Mouse (Mus musculus): Measurements from ENCODE around the gene Gpn2. TPM values are rescaled to one million over a fixed set of nuclear protein-coding genes. Genes with fewer than 3 reads are reported as not detected.
A peak's percentile ranks its signal among the peaks of the same experiment; 100 is the strongest.

The Gpn2 gene
- polyA plus RNA-seq, 1 experiment: 22.2 TPM

GRCm38 (mm10) chr4:133598616-133599015 is 14.5 kb downstream of the Gpn2 start:
- Histone ChIP-seq H3K27me3 (ENCODE audit: control insufficient read depth, insufficient read depth, low read length, poor library complexity, severe bottlenecking) (no peaks in the 10 kb centered on the region), H3K9me3 (replicated peaks; ENCODE audit: control insufficient read depth, insufficient read depth, low read length, poor library complexity, severe bottlenecking) (no peaks in the 10 kb centered on the region), H3K4me1 (ENCODE audit: control insufficient read depth, insufficient read depth, low read length) (peaks cover 7% of the 10 kb centered on the region), H3K4me3 (ENCODE audit: low read depth, low read length) (no peak overlapping the region), H3K27ac (ENCODE audit: insufficient read depth, low read length) (peak overlapping the region; percentile 94), H3K36me3 (ENCODE audit: control insufficient read depth, insufficient read depth, low read length, poor library complexity, severe bottlenecking) (no peaks in the 10 kb centered on the region), H3K9ac (ENCODE audit: low read depth, poor library complexity, severe bottlenecking) (peak overlapping the region; percentile 82)
- TF ChIP-seq EP300 (IDR thresholded peaks at IDR 0.05; ENCODE audit: insufficient read depth, low read depth, low read length): peak; percentile 19; the same call in 1 of the 2 replicates
- TF ChIP-seq POLR2A (IDR thresholded peaks at IDR 0.05; ENCODE audit: insufficient read depth, low read length): no peak

GRCm38 (mm10) chr4:133599116-133599515 is 15.0 kb downstream of the Gpn2 start:
- Histone ChIP-seq H3K27ac (ENCODE audit: insufficient read depth, low read length) (peak overlapping the region; percentile 94), H3K9me3 (replicated peaks; ENCODE audit: control insufficient read depth, insufficient read depth, low read length, poor library complexity, severe bottlenecking) (no peaks in the 10 kb centered on the region), H3K27me3 (ENCODE audit: control insufficient read depth, insufficient read depth, low read length, poor library complexity, severe bottlenecking) (no peaks in the 10 kb centered on the region), H3K4me3 (ENCODE audit: low read depth, low read length) (peak overlapping the region; percentile 69), H3K36me3 (ENCODE audit: control insufficient read depth, insufficient read depth, low read length, poor library complexity, severe bottlenecking) (no peaks in the 10 kb centered on the region), H3K4me1 (ENCODE audit: control insufficient read depth, insufficient read depth, low read length) (peaks cover 9% of the 10 kb centered on the region), H3K9ac (ENCODE audit: low read depth, poor library complexity, severe bottlenecking) (peak overlapping the region; percentile 82)
- TF ChIP-seq POLR2A (IDR thresholded peaks at IDR 0.05; ENCODE audit: insufficient read depth, low read length) (no peak), EP300 (IDR thresholded peaks at IDR 0.05; ENCODE audit: insufficient read depth, low read depth, low read length) (peak; percentile 88)

GRCm38 (mm10) chr4:133599571-133600073 is 15.5 kb downstream of the Gpn2 start:
- Histone ChIP-seq H3K4me3 (ENCODE audit: low read depth, low read length) (peak overlapping the region; percentile 69), H3K9me3 (replicated peaks; ENCODE audit: control insufficient read depth, insufficient read depth, low read length, poor library complexity, severe bottlenecking) (no peaks in the 10 kb centered on the region), H3K4me1 (ENCODE audit: control insufficient read depth, insufficient read depth, low read length) (peaks cover 9% of the 10 kb centered on the region), H3K27ac (ENCODE audit: insufficient read depth, low read length) (peak overlapping the region; percentile 94), H3K36me3 (ENCODE audit: control insufficient read depth, insufficient read depth, low read length, poor library complexity, severe bottlenecking) (no peaks in the 10 kb centered on the region), H3K9ac (ENCODE audit: low read depth, poor library complexity, severe bottlenecking) (peak overlapping the region; percentile 82), H3K27me3 (ENCODE audit: control insufficient read depth, insufficient read depth, low read length, poor library complexity, severe bottlenecking) (no peaks in the 10 kb centered on the region)
- no peak for TF ChIP-seq CTCF (IDR thresholded peaks at IDR 0.05; ENCODE audit: low read depth, low read length)
- TF ChIP-seq POLR2A (IDR thresholded peaks at IDR 0.05; ENCODE audit: insufficient read depth, low read length): peak; percentile 12
- TF ChIP-seq EP300 (IDR thresholded peaks at IDR 0.05; ENCODE audit: insufficient read depth, low read depth, low read length): peak; percentile 47; the same call in 1 of the 2 replicates

GRCm38 (mm10) chr4:133600306-133600705 is 16.1 kb downstream of the Gpn2 start:
- Histone ChIP-seq H3K9me3 (replicated peaks; ENCODE audit: control insufficient read depth, insufficient read depth, low read length, poor library complexity, severe bottlenecking) (no peaks in the 10 kb centered on the region), H3K36me3 (ENCODE audit: control insufficient read depth, insufficient read depth, low read length, poor library complexity, severe bottlenecking) (no peaks in the 10 kb centered on the region), H3K27me3 (ENCODE audit: control insufficient read depth, insufficient read depth, low read length, poor library complexity, severe bottlenecking) (no peaks in the 10 kb centered on the region), H3K4me1 (ENCODE audit: control insufficient read depth, insufficient read depth, low read length) (peaks cover 15% of the 10 kb centered on the region), H3K27ac (ENCODE audit: insufficient read depth, low read length) (peak overlapping the region; percentile 94), H3K4me3 (ENCODE audit: low read depth, low read length) (peak overlapping the region; percentile 69), H3K9ac (ENCODE audit: low read depth, poor library complexity, severe bottlenecking) (peak overlapping the region; percentile 82)
- TF ChIP-seq CTCF (IDR thresholded peaks at IDR 0.05; ENCODE audit: low read depth, low read length) (no peak), POLR2A (IDR thresholded peaks at IDR 0.05; ENCODE audit: insufficient read depth, low read length) (no peak), EP300 (IDR thresholded peaks at IDR 0.05; ENCODE audit: insufficient read depth, low read depth, low read length) (no peak)

- TF ChIP-seq CTCF (IDR thresholded peaks at IDR 0.05; ENCODE audit: low read depth, low read length): peak; percentile 88
- TF ChIP-seq POLR2A (IDR thresholded peaks at IDR 0.05; ENCODE audit: insufficient read depth, low read length): peak; percentile 98
- peak; percentile 41; the same call in 1 of the 2 replicates for TF ChIP-seq EP300 (IDR thresholded peaks at IDR 0.05; ENCODE audit: insufficient read depth, low read depth, low read length)
- peak within 1 kb of the TSS; percentile 86 for H3K4me3 ChIP-seq (ENCODE audit: low read depth, low read length)
- H3K4me1 ChIP-seq (ENCODE audit: control insufficient read depth, insufficient read depth, low read length): peaks cover 23% of the 10 kb centered on the region
- H3K9me3 ChIP-seq (replicated peaks; ENCODE audit: control insufficient read depth, insufficient read depth, low read length, poor library complexity, severe bottlenecking): no peaks in the 10 kb centered on the region
- H3K36me3 ChIP-seq (ENCODE audit: control insufficient read depth, insufficient read depth, low read length, poor library complexity, severe bottlenecking): no peaks in the 10 kb centered on the region
- no peaks in the 10 kb centered on the region for H3K27me3 ChIP-seq (ENCODE audit: control insufficient read depth, insufficient read depth, low read length, poor library complexity, severe bottlenecking)
- H3K27ac ChIP-seq (ENCODE audit: insufficient read depth, low read length): peak within 1 kb of the TSS; percentile 84
- H3K9ac ChIP-seq (ENCODE audit: low read depth, poor library complexity, severe bottlenecking): peak within 1 kb of the TSS; percentile 45
Observed at GRCm38 (mm10) chr4:133601721-133602218, 17.6 kb downstream of the Gpn2 start, which contains the start of gene Sfn. Sfn (minus strand) TSS chr4:133602168.

- Histone ChIP-seq H3K27me3 (ENCODE audit: control insufficient read depth, insufficient read depth, low read length, poor library complexity, severe bottlenecking) (no peaks in the 10 kb centered on the region), H3K4me1 (ENCODE audit: control insufficient read depth, insufficient read depth, low read length) (peaks cover 25% of the 10 kb centered on the region), H3K9me3 (replicated peaks; ENCODE audit: control insufficient read depth, insufficient read depth, low read length, poor library complexity, severe bottlenecking) (no peaks in the 10 kb centered on the region)
Observed at GRCm38 (mm10) chr4:133603056-133603455, 18.9 kb downstream of the Gpn2 start.

More at GRCm38 (mm10) chr4:133603056-133603455, 18.9 kb downstream of the Gpn2 start:
- TF ChIP-seq CTCF (IDR thresholded peaks at IDR 0.05; ENCODE audit: low read depth, low read length): no peak
- H3K4me3 ChIP-seq (ENCODE audit: low read depth, low read length): no peak overlapping the region
- H3K36me3 ChIP-seq (ENCODE audit: control insufficient read depth, insufficient read depth, low read length, poor library complexity, severe bottlenecking): no peaks in the 10 kb centered on the region
- H3K9ac ChIP-seq (ENCODE audit: low read depth, poor library complexity, severe bottlenecking): no peak overlapping the region
- H3K27ac ChIP-seq (ENCODE audit: insufficient read depth, low read length): peak overlapping the region; percentile 84

All from ES-Bruce4 (cell line).